Mouse (Mus musculus) G1E (cell line): ENCODE results near the gene Pdcd10.
A peak's percentile ranks its signal among the peaks of the same experiment; 100 is the strongest.

Experiments used
- CTCF ChIP-seq: IDR thresholded peaks from 2 replicates; pipeline ENCODE4 v1.5.1; 2012; ENCODE audit warnings: low read depth, low read length, inconsistent platforms, mixed read lengths
- GATA1 ChIP-seq: IDR thresholded peaks from 2 replicates; pipeline ENCODE4 v1.6.1; 2012; ENCODE audit warnings: borderline replicate concordance, low read length, inconsistent platforms, mixed read lengths
- GATA2 ChIP-seq: IDR thresholded peaks from 2 replicates; pipeline ENCODE4 v1.6.1; 2012; ENCODE audit warnings: low read depth, low read length, inconsistent platforms, borderline replicate concordance
- POLR2AphosphoS5 ChIP-seq: IDR thresholded peaks from 2 replicates; pipeline ENCODE4 v1.6.1; 2012; ENCODE audit warnings: low read depth, low read length, inconsistent platforms; ENCODE audit not compliant: insufficient replicate concordance
- TAL1 ChIP-seq: conservative IDR thresholded peaks from 2 replicates; pipeline ENCODE4 v1.6.1; 2012; ENCODE audit warnings: low read depth, low read length, inconsistent platforms, mixed read lengths

DNA sequence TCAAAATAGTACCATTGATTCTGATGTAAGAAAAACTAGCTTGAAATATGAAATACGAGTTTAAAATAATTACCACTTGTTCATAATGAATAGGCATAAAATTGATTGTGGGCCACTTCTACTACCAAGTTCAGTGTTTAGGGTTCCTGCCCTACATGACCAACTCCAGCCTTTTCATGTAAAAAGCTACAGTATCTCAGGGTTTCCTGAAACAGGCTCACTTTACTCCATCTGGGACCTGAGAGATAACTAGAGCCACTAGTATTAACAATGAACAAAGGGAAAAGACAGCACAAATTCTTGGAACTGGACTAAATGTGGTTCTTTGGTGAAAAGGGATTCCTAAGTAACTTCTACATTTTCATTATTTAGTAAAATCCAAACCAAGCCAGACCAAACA is 12.4 kb downstream of the Pdcd10 start:
- TF ChIP-seq GATA1 (no peak), CTCF (no peak), POLR2AphosphoS5 (no peak), TAL1 (peak; percentile 35; the same call in 1 of the 2 replicates), GATA2 (no peak)
